Mouse (Mus musculus): ENCODE data around the gene Pou4f2. TPM values are rescaled to one million over a fixed set of nuclear protein-coding genes. Genes with fewer than 3 reads are reported as not detected.

Pou4f2 gene
- total RNA-seq, 2 experiments from 2014 or later = not detected

DNA sequence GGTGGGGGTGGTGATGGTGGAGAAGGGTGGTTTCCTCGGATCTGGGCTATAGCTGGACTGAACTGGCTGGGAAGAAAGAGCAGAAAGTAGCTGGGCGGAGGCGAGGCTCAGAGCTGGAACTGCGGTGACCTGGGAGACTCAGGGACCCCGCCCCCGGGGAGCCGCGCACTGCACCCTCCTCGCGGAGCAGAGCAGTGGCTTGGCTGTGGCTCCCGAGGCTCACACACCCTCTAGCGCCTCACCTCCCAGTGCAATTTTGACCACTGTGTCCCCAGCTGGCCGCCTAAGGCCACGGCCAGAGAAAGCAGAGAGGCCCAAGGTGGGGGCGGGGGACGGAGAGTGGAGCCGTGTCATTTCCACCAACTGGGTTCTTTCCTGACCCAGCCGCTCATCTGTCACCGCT lies 16.3 kb downstream of the Pou4f2 start:
- no peak for DNase-seq (ENCODE audit: low spot score in 2 of 2)

DNA sequence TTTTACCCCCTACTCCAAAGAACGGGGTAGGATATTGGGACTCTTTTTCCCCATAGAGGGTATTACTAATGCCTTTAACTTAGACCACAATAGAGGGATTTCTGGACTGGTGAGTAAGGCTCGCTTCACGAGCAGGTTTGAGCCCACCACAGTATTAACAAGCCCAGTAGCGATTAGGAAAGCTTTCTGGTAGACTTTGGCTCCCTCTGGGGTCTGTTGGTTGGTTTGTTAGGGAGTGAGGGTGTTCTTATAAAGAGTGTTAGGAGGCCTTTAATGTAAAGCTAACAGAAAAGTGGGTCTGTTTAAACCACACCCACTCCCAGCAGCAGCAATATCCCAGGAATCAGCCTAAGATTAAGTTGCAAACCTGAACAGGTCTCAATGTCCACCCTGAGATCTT lies 17.2 kb downstream of the Pou4f2 start:
- DNase-seq (ENCODE audit: low spot score in 2 of 2) = no peak

- no peak for DNase-seq (ENCODE audit: low spot score in 2 of 2)
Measured at GRCm38 (mm10) chr8:78390756-78391155, 45.7 kb downstream of the Pou4f2 start.

Other genes with a start within 250 kb of the Pou4f2 start
- gene Ttc29, start 223.3 kb downstream of the Pou4f2 start, total RNA-seq (2021) = 1 to 10 TPM in 1 of 2 experiments, under 1 TPM in 1; 0.81 to 1.0 TPM
- 10 to 100 TPM; 55.4 to 58.4 TPM for gene Rbmxl1, start 72.3 kb upstream of the Pou4f2 start, total RNA-seq (2021)
- gene Slc10a7, start 72.7 kb upstream of the Pou4f2 start, total RNA-seq (2021) = 1 to 10 TPM; 6.6 to 6.9 TPM